Mouse (Mus musculus): Measurements from ENCODE around the gene Gabrr3. TPM values are rescaled to one million over a fixed set of nuclear protein-coding genes. Genes with fewer than 3 reads are reported as not detected.

Gene Gabrr3
- polyA plus RNA-seq, 1 experiment: not detected

GRCm38 (mm10) chr16:59409341-59409748 lies 2.2 kb downstream of the Gabrr3 start:
- Histone ChIP-seq H3K36me3 (ENCODE audit: control insufficient read depth, insufficient read depth, low read length) (no peaks in the 10 kb centered on the region), H3K4me1 (ENCODE audit: control insufficient read depth, insufficient read depth, insufficient read length, low read length) (no peaks in the 10 kb centered on the region), H3K27ac (ENCODE audit: insufficient read depth, low read depth, low read length) (no peak overlapping the region), H3K4me3 (ENCODE audit: low read depth, low read length) (no peak overlapping the region), H3K27me3 (ENCODE audit: control insufficient read depth, insufficient read depth, low read length) (no peaks in the 10 kb centered on the region)
- 79% methylated on average over 15 of the region's 15 CpGs for WGBS
- no peak for TF ChIP-seq POLR2A (IDR thresholded peaks at IDR 0.05; ENCODE audit: low read depth, low read length)
- no peak for TF ChIP-seq CTCF (IDR thresholded peaks at IDR 0.05; ENCODE audit: extremely low read depth, insufficient read length, insufficient replicate concordance, low read depth, low read length)

GRCm38 (mm10) chr16:59409800-59410199 lies 2.7 kb downstream of the Gabrr3 start:
- 68% methylated on average over 2 of the region's 2 CpGs for WGBS
- no peak overlapping the region for H3K4me3 ChIP-seq (ENCODE audit: low read depth, low read length)
- no peaks in the 10 kb centered on the region for H3K36me3 ChIP-seq (ENCODE audit: control insufficient read depth, insufficient read depth, low read length)
- TF ChIP-seq CTCF (IDR thresholded peaks at IDR 0.05; ENCODE audit: extremely low read depth, insufficient read length, insufficient replicate concordance, low read depth, low read length): no peak
- TF ChIP-seq POLR2A (IDR thresholded peaks at IDR 0.05; ENCODE audit: low read depth, low read length): no peak
- H3K27me3 ChIP-seq (ENCODE audit: control insufficient read depth, insufficient read depth, low read length): no peaks in the 10 kb centered on the region
- no peak overlapping the region for H3K27ac ChIP-seq (ENCODE audit: insufficient read depth, low read depth, low read length)
- no peaks in the 10 kb centered on the region for H3K4me1 ChIP-seq (ENCODE audit: control insufficient read depth, insufficient read depth, insufficient read length, low read length)

- Histone ChIP-seq H3K27me3 (ENCODE audit: control insufficient read depth, insufficient read depth, low read length) (no peaks in the 10 kb centered on the region), H3K4me1 (ENCODE audit: control insufficient read depth, insufficient read depth, insufficient read length, low read length) (no peaks in the 10 kb centered on the region), H3K4me3 (ENCODE audit: low read depth, low read length) (no peak overlapping the region), H3K27ac (ENCODE audit: insufficient read depth, low read depth, low read length) (no peak overlapping the region), H3K36me3 (ENCODE audit: control insufficient read depth, insufficient read depth, low read length) (no peaks in the 10 kb centered on the region)
- no peak for TF ChIP-seq POLR2A (IDR thresholded peaks at IDR 0.05; ENCODE audit: low read depth, low read length)
- TF ChIP-seq CTCF (IDR thresholded peaks at IDR 0.05; ENCODE audit: extremely low read depth, insufficient read length, insufficient replicate concordance, low read depth, low read length): no peak
- WGBS: 53% methylated on average over 4 of the region's 4 CpGs
Observed at GRCm38 (mm10) chr16:59413475-59413874, 6.3 kb downstream of the Gabrr3 start.

- Histone ChIP-seq H3K27me3 (ENCODE audit: control insufficient read depth, insufficient read depth, low read length) (no peaks in the 10 kb centered on the region), H3K36me3 (ENCODE audit: control insufficient read depth, insufficient read depth, low read length) (no peaks in the 10 kb centered on the region), H3K4me1 (ENCODE audit: control insufficient read depth, insufficient read depth, insufficient read length, low read length) (no peaks in the 10 kb centered on the region), H3K4me3 (ENCODE audit: low read depth, low read length) (no peak overlapping the region), H3K27ac (ENCODE audit: insufficient read depth, low read depth, low read length) (no peak overlapping the region)
- TF ChIP-seq POLR2A (IDR thresholded peaks at IDR 0.05; ENCODE audit: low read depth, low read length): no peak
- TF ChIP-seq CTCF (IDR thresholded peaks at IDR 0.05; ENCODE audit: extremely low read depth, insufficient read length, insufficient replicate concordance, low read depth, low read length): no peak
- 52% methylated on average over 9 of the region's 9 CpGs for WGBS
Observed at GRCm38 (mm10) chr16:59420237-59420866, 13.2 kb downstream of the Gabrr3 start.

GRCm38 (mm10) chr16:59420867-59421251 lies 13.7 kb downstream of the Gabrr3 start:
- 7% methylated on average over 6 of the region's 6 CpGs for WGBS
- no peak overlapping the region for H3K4me3 ChIP-seq (ENCODE audit: low read depth, low read length)
- no peaks in the 10 kb centered on the region for H3K36me3 ChIP-seq (ENCODE audit: control insufficient read depth, insufficient read depth, low read length)
- H3K27me3 ChIP-seq (ENCODE audit: control insufficient read depth, insufficient read depth, low read length): no peaks in the 10 kb centered on the region
- H3K27ac ChIP-seq (ENCODE audit: insufficient read depth, low read depth, low read length): no peak overlapping the region
- no peaks in the 10 kb centered on the region for H3K4me1 ChIP-seq (ENCODE audit: control insufficient read depth, insufficient read depth, insufficient read length, low read length)
- TF ChIP-seq POLR2A (IDR thresholded peaks at IDR 0.05; ENCODE audit: low read depth, low read length): no peak
- no peak for TF ChIP-seq CTCF (IDR thresholded peaks at IDR 0.05; ENCODE audit: extremely low read depth, insufficient read length, insufficient replicate concordance, low read depth, low read length)

- Histone ChIP-seq H3K4me1 (ENCODE audit: control insufficient read depth, insufficient read depth, insufficient read length, low read length) (no peaks in the 10 kb centered on the region), H3K36me3 (ENCODE audit: control insufficient read depth, insufficient read depth, low read length) (no peaks in the 10 kb centered on the region), H3K4me3 (ENCODE audit: low read depth, low read length) (no peak overlapping the region), H3K27me3 (ENCODE audit: control insufficient read depth, insufficient read depth, low read length) (no peaks in the 10 kb centered on the region), H3K27ac (ENCODE audit: insufficient read depth, low read depth, low read length) (no peak overlapping the region)
- WGBS: 53% methylated on average over 13 of the region's 13 CpGs
- TF ChIP-seq POLR2A (IDR thresholded peaks at IDR 0.05; ENCODE audit: low read depth, low read length) (no peak), CTCF (IDR thresholded peaks at IDR 0.05; ENCODE audit: extremely low read depth, insufficient read length, insufficient replicate concordance, low read depth, low read length) (no peak)
Observed at GRCm38 (mm10) chr16:59421571-59422345, 14.6 kb downstream of the Gabrr3 start.

GRCm38 (mm10) chr16:59427960-59428359 lies 20.8 kb downstream of the Gabrr3 start:
- 83% methylated on average over 7 of the region's 7 CpGs for WGBS
- H3K27ac ChIP-seq (ENCODE audit: insufficient read depth, low read depth, low read length): no peak overlapping the region
- no peaks in the 10 kb centered on the region for H3K27me3 ChIP-seq (ENCODE audit: control insufficient read depth, insufficient read depth, low read length)
- TF ChIP-seq POLR2A (IDR thresholded peaks at IDR 0.05; ENCODE audit: low read depth, low read length) (no peak), CTCF (IDR thresholded peaks at IDR 0.05; ENCODE audit: extremely low read depth, insufficient read length, insufficient replicate concordance, low read depth, low read length) (no peak)
- no peaks in the 10 kb centered on the region for H3K4me1 ChIP-seq (ENCODE audit: control insufficient read depth, insufficient read depth, insufficient read length, low read length)
- no peaks in the 10 kb centered on the region for H3K36me3 ChIP-seq (ENCODE audit: control insufficient read depth, insufficient read depth, low read length)
- no peak overlapping the region for H3K4me3 ChIP-seq (ENCODE audit: low read depth, low read length)
